Mouse (Mus musculus) limb, embryonic 10.5 days (tissue): ENCODE measurements around the gene Serpinf1. TPM values are rescaled to one million over a fixed set of nuclear protein-coding genes. Genes with fewer than 3 reads are reported as not detected.

Experiments
- DNase-seq: peaks from one replicate; pipeline ENCODE4 v3.0.0-alpha.2; 2017; ENCODE audit warnings: low spot score
- H3K27ac ChIP-seq: fragments of 300-500 bp; sonication (generic); 2 replicates; pipeline ENCODE4 v1.5.1; 2016; ENCODE audit warnings: mild to moderate bottlenecking
- H3K27me3 ChIP-seq: fragments of 300-500 bp; sonication (generic); 2 replicates; pipeline ENCODE4 v1.6.1; 2016; ENCODE audit warnings: low read depth, mild to moderate bottlenecking; ENCODE audit not compliant: poor library complexity, severe bottlenecking
- H3K36me3 ChIP-seq: fragments of 300-500 bp; sonication (generic); 2 replicates; pipeline ENCODE4 v1.6.1; 2016; ENCODE audit warnings: mild to moderate bottlenecking, moderate library complexity
- H3K4me1 ChIP-seq: fragments of 300-500 bp; sonication (generic); 2 replicates; pipeline ENCODE4 v1.6.1; 2016
- H3K4me3 ChIP-seq: fragments of 300-500 bp; sonication (generic); 2 replicates; pipeline ENCODE4 v1.5.1; 2016; ENCODE audit warnings: mild to moderate bottlenecking, moderate library complexity
- H3K9me3 ChIP-seq: fragments of 300-500 bp; sonication (generic); replicated peaks from 2 replicates; pipeline ENCODE4 v1.6.1; 2016; ENCODE audit warnings: mild to moderate bottlenecking
- WGBS: fragments of 180-500 bp; shearing (Covaris S2); methylation state at CpG from one replicate; pipeline ENCODE4 v1.1.7; 2016; 5-methylcytosine and 5-hydroxymethylcytosine counted together
- polyA plus RNA-seq: library from polyadenylated mRNA; unstranded; fragments of >200 nt; fragmentation: Nextera tagmentation; extraction: Ambion mirVana; gene quantifications from 2 replicates; pipeline ENCODE4 v1.2.1, GENCODE M21; 2016

Gene Serpinf1
- polyA plus RNA-seq, 1 experiment from 2014 or later, result 217 TPM

GRCm38 (mm10) chr11:75452812-75453557, 30.5 kb upstream of the Serpinf1 start:
- 93% methylated on average over 31 of the region's 31 CpGs for WGBS
- DNase-seq, result no peak

GRCm38 (mm10) chr11:75452081-75452480, 29.6 kb upstream of the Serpinf1 start:
- no peaks in the 10 kb centered on the region for H3K9me3 ChIP-seq
- no peak overlapping the region for H3K4me3 ChIP-seq
- DNase-seq, result no peak
- H3K27me3 ChIP-seq, result peaks cover 8% of the 10 kb centered on the region
- peaks cover 33% of the 10 kb centered on the region for H3K36me3 ChIP-seq
- H3K27ac ChIP-seq, result no peak overlapping the region
- 91% methylated on average over 8 of the region's 8 CpGs for WGBS
- peaks cover 24% of the 10 kb centered on the region for H3K4me1 ChIP-seq

More at GRCm38 (mm10) chr11:75452812-75453557, 30.5 kb upstream of the Serpinf1 start:
- Histone ChIP-seq H3K27ac (no peak overlapping the region), H3K4me1 (peaks cover 24% of the 10 kb centered on the region), H3K36me3 (peaks cover 28% of the 10 kb centered on the region), H3K4me3 (peak overlapping the region; percentile 76; the same call in 1 of the 2 replicates), H3K9me3 (no peaks in the 10 kb centered on the region), H3K27me3 (peaks cover 8% of the 10 kb centered on the region)

GRCm38 (mm10) chr11:75450936-75451335, 28.4 kb upstream of the Serpinf1 start:
- Histone ChIP-seq H3K36me3 (peaks cover 38% of the 10 kb centered on the region), H3K27me3 (peaks cover 8% of the 10 kb centered on the region), H3K9me3 (no peaks in the 10 kb centered on the region), H3K27ac (no peak overlapping the region), H3K4me1 (peaks cover 24% of the 10 kb centered on the region), H3K4me3 (no peak overlapping the region)
- WGBS, result 90% methylated on average over 15 of the region's 15 CpGs
- DNase-seq, result no peak

- WGBS, result 88% methylated on average over 8 of the region's 8 CpGs
- Histone ChIP-seq H3K36me3 (peaks cover 42% of the 10 kb centered on the region), H3K27me3 (peaks cover 8% of the 10 kb centered on the region), H3K4me1 (peaks cover 24% of the 10 kb centered on the region), H3K4me3 (no peak overlapping the region), H3K27ac (0 out of 2 replicates have a peak overlapping the region, but pooled peaks have one; percentile 19), H3K9me3 (no peaks in the 10 kb centered on the region)
- DNase-seq, result no peak
These were observed 27.9 kb upstream of the Serpinf1 start for GRCm38 (mm10) chr11:75450304-75450908.

- H3K27ac ChIP-seq, result 0 out of 2 replicates have a peak overlapping the region, but pooled peaks have one; percentile 14
- WGBS, result 90% methylated on average over 7 of the region's 7 CpGs
- no peak overlapping the region for H3K4me3 ChIP-seq
- DNase-seq, result no peak
- peaks cover 8% of the 10 kb centered on the region for H3K27me3 ChIP-seq
- H3K36me3 ChIP-seq, result peaks cover 42% of the 10 kb centered on the region
- no peaks in the 10 kb centered on the region for H3K9me3 ChIP-seq
- H3K4me1 ChIP-seq, result peaks cover 17% of the 10 kb centered on the region
These were observed 27.2 kb upstream of the Serpinf1 start for GRCm38 (mm10) chr11:75449695-75450094.

- 85% methylated on average over 3 of the region's 3 CpGs for WGBS
- no peak for DNase-seq
- H3K27me3 ChIP-seq, result peaks cover 6% of the 10 kb centered on the region
- peaks cover 46% of the 10 kb centered on the region for H3K36me3 ChIP-seq
- H3K4me3 ChIP-seq, result no peak overlapping the region
- no peak overlapping the region for H3K27ac ChIP-seq
- H3K4me1 ChIP-seq, result peaks cover 16% of the 10 kb centered on the region
- no peaks in the 10 kb centered on the region for H3K9me3 ChIP-seq
These were observed 26.1 kb upstream of the Serpinf1 start for GRCm38 (mm10) chr11:75448575-75448974.

GRCm38 (mm10) chr11:75443711-75444110, 21.2 kb upstream of the Serpinf1 start:
- peaks cover 36% of the 10 kb centered on the region for H3K36me3 ChIP-seq
- H3K27ac ChIP-seq, result no peak overlapping the region
- no peak for DNase-seq
- WGBS, result 44% methylated on average over 8 of the region's 8 CpGs
- no peaks in the 10 kb centered on the region for H3K27me3 ChIP-seq
- H3K9me3 ChIP-seq, result no peaks in the 10 kb centered on the region
- peaks cover 12% of the 10 kb centered on the region for H3K4me1 ChIP-seq
- H3K4me3 ChIP-seq, result no peak overlapping the region

GRCm38 (mm10) chr11:75441601-75442000, 19.1 kb upstream of the Serpinf1 start:
- H3K4me3 ChIP-seq, result no peak overlapping the region
- peaks cover 12% of the 10 kb centered on the region for H3K4me1 ChIP-seq
- DNase-seq, result no peak
- peaks cover 19% of the 10 kb centered on the region for H3K36me3 ChIP-seq
- H3K9me3 ChIP-seq, result no peaks in the 10 kb centered on the region
- 93% methylated on average over 16 of the region's 16 CpGs for WGBS
- H3K27ac ChIP-seq, result no peak overlapping the region
- H3K27me3 ChIP-seq, result no peaks in the 10 kb centered on the region

- H3K4me1 ChIP-seq, result peaks cover 12% of the 10 kb centered on the region
- 83% methylated on average over 7 of the region's 7 CpGs for WGBS
- no peak overlapping the region for H3K27ac ChIP-seq
- peaks cover 18% of the 10 kb centered on the region for H3K36me3 ChIP-seq
- no peaks in the 10 kb centered on the region for H3K27me3 ChIP-seq
- H3K4me3 ChIP-seq, result no peak overlapping the region
- no peaks in the 10 kb centered on the region for H3K9me3 ChIP-seq
- no peak for DNase-seq
These were observed 18.5 kb upstream of the Serpinf1 start for GRCm38 (mm10) chr11:75441034-75441433.

GRCm38 (mm10) chr11:75439951-75440350, 17.4 kb upstream of the Serpinf1 start:
- 97% methylated on average over 3 of the region's 3 CpGs for WGBS
- no peak overlapping the region for H3K4me3 ChIP-seq
- H3K27me3 ChIP-seq, result no peaks in the 10 kb centered on the region
- no peaks in the 10 kb centered on the region for H3K9me3 ChIP-seq
- no peak for DNase-seq
- H3K36me3 ChIP-seq, result peaks cover 15% of the 10 kb centered on the region
- no peak overlapping the region for H3K27ac ChIP-seq
- peaks cover 12% of the 10 kb centered on the region for H3K4me1 ChIP-seq

GRCm38 (mm10) chr11:75439363-75439762, 16.9 kb upstream of the Serpinf1 start, which contains the start of gene Serpinf2:
TSS of gene Serpinf2 (minus strand) at chr11:75439591.
- Histone ChIP-seq H3K36me3 (peaks cover 11% of the 10 kb centered on the region), H3K27ac (no peak within 1 kb of the TSS), H3K4me3 (no peak within 1 kb of the TSS), H3K27me3 (no peaks in the 10 kb centered on the region), H3K9me3 (no peaks in the 10 kb centered on the region), H3K4me1 (peaks cover 8% of the 10 kb centered on the region)
- no peak for DNase-seq
- 88% methylated on average over 6 of the region's 6 CpGs for WGBS

- DNase-seq, result no peak
- Histone ChIP-seq H3K36me3 (peaks cover 10% of the 10 kb centered on the region), H3K4me1 (peaks cover 4% of the 10 kb centered on the region), H3K9me3 (no peaks in the 10 kb centered on the region), H3K27me3 (no peaks in the 10 kb centered on the region), H3K27ac (no peak overlapping the region), H3K4me3 (no peak overlapping the region)
- WGBS, result 96% methylated on average over 3 of the region's 3 CpGs
These were observed 16.3 kb upstream of the Serpinf1 start for GRCm38 (mm10) chr11:75438804-75439203.

GRCm38 (mm10) chr11:75438194-75438593, 15.7 kb upstream of the Serpinf1 start:
- Histone ChIP-seq H3K9me3 (no peaks in the 10 kb centered on the region), H3K4me3 (no peak overlapping the region), H3K4me1 (no peaks in the 10 kb centered on the region), H3K27me3 (no peaks in the 10 kb centered on the region), H3K27ac (no peak overlapping the region), H3K36me3 (peaks cover 10% of the 10 kb centered on the region)
- 84% methylated on average over 13 of the region's 13 CpGs for WGBS
- DNase-seq, result no peak
